9 mouse cellular contexts compared by ENCODE assay signal in genomic region chr13:109914246-109914645, GRCm38 (mm10).
"Had no signal": no experiment of that assay in that cellular context is flagged by ENCODE, and none has a peak within 500 bp of the region (broad histone marks: within the 10 kb centered on the region; RNA-seq: fewer than 3 reads in every experiment).

No protein-coding gene starts in this region.

- H3K27ac ChIP-seq: left cerebral cortex, adult 2 months; limb, embryonic 10.5 days; liver, embryonic 15.5 days; midbrain, embryonic 15.5 days; neural tube, embryonic 13.5 days had no signal

- H3K36me3 ChIP-seq: limb, embryonic 10.5 days; liver, embryonic 15.5 days; midbrain, embryonic 15.5 days; neural tube, embryonic 13.5 days had no signal

- ATAC-seq: midbrain, embryonic 15.5 days had no signal

- H3K4me2 ChIP-seq: liver, embryonic 11.5 days; liver, embryonic 15.5 days; midbrain, embryonic 15.5 days; neural tube, embryonic 13.5 days had no signal

- H3K9me3 ChIP-seq: limb, embryonic 10.5 days; liver, embryonic 15.5 days; midbrain, embryonic 15.5 days; neural tube, embryonic 13.5 days had no signal

- H3K9ac ChIP-seq: liver, embryonic 15.5 days; midbrain, embryonic 15.5 days; neural tube, embryonic 13.5 days had no signal

- H3K27me3 ChIP-seq: liver, embryonic 15.5 days; midbrain, embryonic 15.5 days; neural tube, embryonic 13.5 days had no signal

- DNase-seq: lung, adult 2 months; right cerebral cortex, postnatal 14 days; thymus, postnatal 4 days had no signal

- H3K4me3 ChIP-seq: left cerebral cortex, adult 2 months; limb, embryonic 10.5 days; liver, embryonic 15.5 days; midbrain, embryonic 15.5 days; neural tube, embryonic 13.5 days had no signal
